Mouse (Mus musculus): ENCODE measurements around the gene Flywch2. TPM values are rescaled to one million over a fixed set of nuclear protein-coding genes. Genes with fewer than 3 reads are reported as not detected.
"Not testable (repeated sequence)": the region's sequence is repeated elsewhere in the genome, so short reads cannot be mapped to it uniquely, and the experiment has no call there.

Gene Flywch2
- total RNA-seq, 1 experiment from 2014 or later: 6.5 TPM

GRCm38 (mm10) chr17:23790269-23791078 lies 4.6 kb upstream of the Flywch2 start, which contains the start of gene Srrm2:
Gene Srrm2, plus strand, starts transcription at chr17:23790532.
- DNase-seq: peak; percentile 78

GRCm38 (mm10) chr17:23789749-23790268 lies 3.9 kb upstream of the Flywch2 start:
- no peak for DNase-seq

GRCm38 (mm10) chr17:23788973-23789372 lies 3.1 kb upstream of the Flywch2 start:
- DNase-seq: no peak

GRCm38 (mm10) chr17:23786510-23786931 lies 640 bp upstream of the Flywch2 start:
- peak; percentile 44 for DNase-seq

GRCm38 (mm10) chr17:23783352-23783751 lies 2.5 kb downstream of the Flywch2 start:
- no peak for DNase-seq

GRCm38 (mm10) chr17:23778447-23778846 lies 7.4 kb downstream of the Flywch2 start:
- DNase-seq: no peak

- no peak for DNase-seq
These were observed 8.7 kb downstream of the Flywch2 start for GRCm38 (mm10) chr17:23777141-23777540.

- no peak for DNase-seq
These were observed 9.7 kb downstream of the Flywch2 start for GRCm38 (mm10) chr17:23776216-23776615.

GRCm38 (mm10) chr17:23774090-23774489 lies 11.8 kb downstream of the Flywch2 start:
- peak; percentile 92 for DNase-seq

- no peak for DNase-seq
These were observed 12.2 kb downstream of the Flywch2 start for GRCm38 (mm10) chr17:23773676-23774075.

GRCm38 (mm10) chr17:23772219-23772556 lies 13.7 kb downstream of the Flywch2 start:
- DNase-seq: not testable (repeated sequence)

GRCm38 (mm10) chr17:23771284-23772218 lies 14.3 kb downstream of the Flywch2 start, which contains the start of gene Flywch1:
Gene Flywch1, minus strand, starts transcription at chr17:23771602.
- peak; percentile 98 for DNase-seq

- no peak for DNase-seq
These were observed 15.0 kb downstream of the Flywch2 start for GRCm38 (mm10) chr17:23770896-23771283.

- no peak for DNase-seq
These were observed 15.4 kb downstream of the Flywch2 start for GRCm38 (mm10) chr17:23770493-23770892.

GRCm38 (mm10) chr17:23762976-23763375 lies 22.9 kb downstream of the Flywch2 start:
- DNase-seq: no peak

GRCm38 (mm10) chr17:23761155-23761554 lies 24.7 kb downstream of the Flywch2 start:
- DNase-seq: no peak

GRCm38 (mm10) chr17:23760231-23760630 lies 25.6 kb downstream of the Flywch2 start:
- DNase-seq: no peak

GRCm38 (mm10) chr17:23758801-23759200 lies 27.1 kb downstream of the Flywch2 start:
- DNase-seq: no peak

GRCm38 (mm10) chr17:23757581-23757980 lies 28.3 kb downstream of the Flywch2 start:
- DNase-seq: no peak

- no peak for DNase-seq
These were observed 30.2 kb downstream of the Flywch2 start for GRCm38 (mm10) chr17:23755689-23756088.

GRCm38 (mm10) chr17:23749400-23750191 lies 36.3 kb downstream of the Flywch2 start:
- no peak for DNase-seq

Data from adrenal gland, postnatal 14 days (tissue).